Mouse (Mus musculus) ES-E14 (cell line): ENCODE results near the gene Mybph.

Source experiments
- CHD2 ChIP-seq: IDR thresholded peaks from 2 replicates; pipeline ENCODE4 v1.6.1; 2014; ENCODE audit warnings: mild to moderate bottlenecking, low read depth, low read length, inconsistent platforms
- HCFC1 ChIP-seq: IDR thresholded peaks from 2 replicates; pipeline ENCODE4 v1.6.1; 2012; ENCODE audit warnings: low read length, inconsistent platforms, borderline replicate concordance; ENCODE audit not compliant: insufficient read depth
- ZC3H11A ChIP-seq: IDR thresholded peaks from 2 replicates; pipeline ENCODE4 v1.6.1; 2012; ENCODE audit warnings: low read depth, mild to moderate bottlenecking, inconsistent platforms, low read length, borderline replicate concordance
- ZNF384 ChIP-seq: IDR thresholded peaks from 2 replicates; pipeline ENCODE4 v1.6.1; 2012; ENCODE audit warnings: low read depth, low read length, inconsistent platforms

- TF ChIP-seq CHD2 (no peak), HCFC1 (no peak), ZC3H11A (no peak), ZNF384 (no peak)
Observed at GRCm38 (mm10) chr1:134231270-134231669, 38.0 kb downstream of the Mybph start.
